Mouse (Mus musculus) stomach, postnatal 0 days (tissue): ENCODE results near the gene Cdc20b. TPM values are rescaled to one million over a fixed set of nuclear protein-coding genes. Genes with fewer than 3 reads are reported as not detected.

Source experiments
- ATAC-seq: fragments of 200-750 bp; cut with Nextera tagmentation; 2 replicates; pipeline ENCODE4 v1.8.0; 2017; ENCODE audit not compliant: low FRiP score, low TSS enrichment
- DNase-seq: peaks from one replicate; pipeline ENCODE4 v3.0.0-alpha.2; 2016; ENCODE audit warnings: low spot score
- H3K27ac ChIP-seq: fragments of 300-500 bp; sonication (generic); replicated peaks from 2 replicates; pipeline ENCODE4 v1.5.1; 2014; ENCODE audit warnings: mild to moderate bottlenecking, control low read depth
- H3K27me3 ChIP-seq: fragments of 300-500 bp; sonication (generic); 2 replicates; pipeline ENCODE4 v1.6.1; 2014; ENCODE audit warnings: low read length; ENCODE audit not compliant: control insufficient read depth, insufficient read depth
- H3K36me3 ChIP-seq: fragments of 300-500 bp; sonication (generic); 2 replicates; pipeline ENCODE4 v1.6.1; 2014; ENCODE audit warnings: low read length, mixed read lengths; ENCODE audit not compliant: control insufficient read depth, insufficient read depth
- H3K4me1 ChIP-seq: fragments of 300-500 bp; sonication (generic); replicated peaks from 2 replicates; pipeline ENCODE4 v1.6.1; 2014; ENCODE audit warnings: antibody characterized with exemption; ENCODE audit not compliant: control insufficient read depth, insufficient read depth
- H3K4me2 ChIP-seq: fragments of 300-500 bp; sonication (generic); replicated peaks from 2 replicates; pipeline ENCODE4 v1.6.1; 2014; ENCODE audit warnings: low read depth, mild to moderate bottlenecking, control low read depth, moderate library complexity
- H3K4me3 ChIP-seq: fragments of 300-500 bp; sonication (generic); 2 replicates; pipeline ENCODE4 v1.5.1; 2014; ENCODE audit warnings: low read depth, low read length, control low read depth
- H3K9ac ChIP-seq: fragments of 300-500 bp; sonication (generic); 2 replicates; pipeline ENCODE4 v1.6.1; 2014; ENCODE audit warnings: mild to moderate bottlenecking, low read length, control low read depth, mixed read lengths
- H3K9me3 ChIP-seq: fragments of 300-500 bp; sonication (generic); 2 replicates; pipeline ENCODE4 v1.6.1; 2016; ENCODE audit warnings: low read length; ENCODE audit not compliant: control insufficient read depth
- CTCF ChIP-seq: IDR thresholded peaks from 2 replicates; pipeline ENCODE4 v1.5.1; 2016; ENCODE audit warnings: antibody characterized with exemption, low read depth, mild to moderate bottlenecking, moderate library complexity
- EP300 ChIP-seq: optimal IDR thresholded peaks from 2 replicates; pipeline ENCODE3; 2016; ENCODE audit warnings: antibody characterized with exemption
- WGBS: fragments of 180-500 bp; shearing (Covaris S2); extraction: QIAGEN DNeasy Blood & Tissue Kit; methylation state at CpG from one replicate; pipeline ENCODE4 v1.1.7; 2014; 5-methylcytosine and 5-hydroxymethylcytosine counted together
- polyA plus RNA-seq: library from polyadenylated mRNA; unstranded; fragments of >200 nt; fragmentation: Nextera tagmentation; extraction: Ambion mirVana; gene quantifications from 2 replicates; pipeline ENCODE4 v1.2.1, GENCODE M21; 2015

The Cdc20b gene
- polyA plus RNA-seq, 1 experiment from 2014 or later = not detected

DNA sequence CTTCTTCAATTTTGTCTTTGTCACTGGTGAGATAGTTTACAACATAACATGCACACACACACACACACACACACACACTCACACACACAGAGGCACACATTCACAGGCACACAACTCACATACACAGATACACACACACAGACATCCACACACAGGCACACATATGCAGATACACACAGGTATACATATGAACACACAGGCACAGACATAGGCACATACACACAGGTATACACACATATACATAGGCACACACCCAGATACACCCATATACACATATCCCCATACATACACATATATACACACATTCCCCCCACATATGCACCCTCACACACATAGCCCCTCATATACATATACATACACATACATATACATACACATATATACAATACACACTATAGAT lies 12.1 kb downstream of the Cdc20b start:
- H3K4me1 ChIP-seq = no peaks in the 10 kb centered on the region
- H3K27me3 ChIP-seq = no peaks in the 10 kb centered on the region
- no peak for TF ChIP-seq CTCF
- no peak for TF ChIP-seq EP300
- no peaks in the 10 kb centered on the region for H3K36me3 ChIP-seq
- no peak for DNase-seq
- peak; percentile 31; the same call in 1 of the 2 replicates for ATAC-seq
- H3K4me3 ChIP-seq = no peak overlapping the region
- no peaks in the 10 kb centered on the region for H3K9me3 ChIP-seq
- H3K4me2 ChIP-seq = peak overlapping the region; percentile 57; the same call in 1 of the 2 replicates
- no peak overlapping the region for H3K27ac ChIP-seq
- no peak overlapping the region for H3K9ac ChIP-seq

DNA sequence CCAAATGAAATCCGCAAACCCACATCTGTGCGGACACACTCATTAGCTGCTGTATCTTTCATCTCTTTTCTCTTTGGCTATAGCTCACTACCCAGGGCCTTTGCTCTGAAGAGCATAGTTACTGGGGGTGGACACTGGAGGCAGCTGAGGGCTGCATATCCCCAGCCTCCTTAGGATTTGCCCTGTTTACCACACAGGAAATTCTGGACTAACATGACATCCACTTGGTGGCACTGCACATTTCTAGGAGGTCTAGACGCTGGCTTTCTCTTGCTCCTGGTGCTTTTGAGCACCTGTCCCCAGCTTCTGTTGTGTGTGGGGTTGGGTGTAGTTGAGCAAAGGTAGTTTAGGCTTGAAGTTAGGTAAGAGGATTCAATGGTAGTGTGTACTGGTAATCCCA lies 12.7 kb downstream of the Cdc20b start:
- no peak overlapping the region for H3K9ac ChIP-seq
- no peak overlapping the region for H3K4me2 ChIP-seq
- WGBS = 63% methylated on average over 3 of the region's 3 CpGs
- no peak for DNase-seq
- H3K27me3 ChIP-seq = no peaks in the 10 kb centered on the region
- H3K9me3 ChIP-seq = no peaks in the 10 kb centered on the region
- TF ChIP-seq EP300 = no peak
- peak; percentile 35; the same call in 1 of the 2 replicates for TF ChIP-seq CTCF
- no peak overlapping the region for H3K27ac ChIP-seq
- no peak for ATAC-seq
- no peak overlapping the region for H3K4me3 ChIP-seq
- H3K36me3 ChIP-seq = no peaks in the 10 kb centered on the region
- no peaks in the 10 kb centered on the region for H3K4me1 ChIP-seq

DNA sequence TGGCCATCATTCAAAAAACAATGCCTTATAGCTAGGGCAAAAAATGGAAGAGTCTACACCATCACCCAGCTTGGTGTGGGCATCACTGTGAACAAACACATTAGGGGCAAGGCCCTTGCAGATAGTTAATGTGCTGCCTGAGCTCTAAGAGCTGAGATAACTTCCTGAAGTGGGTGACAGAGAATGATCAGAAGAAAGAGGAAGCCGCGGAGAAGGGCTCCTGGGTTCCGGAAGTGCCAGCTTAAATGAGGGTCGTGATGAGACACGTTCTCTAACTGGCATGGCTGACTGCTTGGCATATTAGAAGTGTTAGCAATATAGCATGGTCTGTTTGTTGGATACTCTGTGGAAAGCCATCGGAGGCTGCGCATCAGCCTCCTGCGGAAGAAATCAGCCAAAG lies 19.3 kb downstream of the Cdc20b start:
- Histone ChIP-seq H3K36me3 (no peaks in the 10 kb centered on the region), H3K27ac (no peak overlapping the region), H3K9ac (no peak overlapping the region), H3K4me2 (no peak overlapping the region), H3K4me3 (no peak overlapping the region), H3K9me3 (no peaks in the 10 kb centered on the region), H3K4me1 (no peaks in the 10 kb centered on the region), H3K27me3 (no peaks in the 10 kb centered on the region)
- no peak for TF ChIP-seq EP300
- TF ChIP-seq CTCF = no peak
- ATAC-seq (no peak), DNase-seq (no peak)
- whole genome bisulfite sequencing = 93% methylated on average over 8 of the region's 8 CpGs

DNA sequence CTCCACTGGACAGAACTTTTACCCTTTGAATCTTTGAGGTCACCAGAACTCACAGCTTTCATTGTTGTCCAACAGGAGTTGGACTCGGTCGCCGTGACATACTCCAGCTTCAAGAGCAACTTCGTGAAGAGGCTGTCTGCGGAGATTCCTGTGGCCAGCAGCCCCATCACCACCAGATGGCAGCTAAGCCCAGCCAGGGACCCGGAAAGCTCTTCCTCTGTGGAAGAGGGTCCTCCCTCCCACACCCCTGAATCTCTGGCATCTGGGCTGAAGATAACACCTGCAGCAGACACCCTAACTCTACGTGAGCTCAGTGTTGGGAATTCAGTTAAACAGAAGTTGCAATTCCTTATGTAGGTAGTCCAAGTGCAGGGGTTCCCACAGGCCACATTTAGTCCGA lies 20.9 kb downstream of the Cdc20b start:
- H3K9me3 ChIP-seq = no peaks in the 10 kb centered on the region
- no peaks in the 10 kb centered on the region for H3K27me3 ChIP-seq
- WGBS = 39% methylated on average over 8 of the region's 8 CpGs
- no peak overlapping the region for H3K9ac ChIP-seq
- DNase-seq = no peak
- no peak overlapping the region for H3K4me2 ChIP-seq
- no peak overlapping the region for H3K4me3 ChIP-seq
- no peaks in the 10 kb centered on the region for H3K4me1 ChIP-seq
- no peak for ATAC-seq
- no peak for TF ChIP-seq EP300
- peak; percentile 65 for TF ChIP-seq CTCF
- no peak overlapping the region for H3K27ac ChIP-seq
- no peaks in the 10 kb centered on the region for H3K36me3 ChIP-seq

DNA sequence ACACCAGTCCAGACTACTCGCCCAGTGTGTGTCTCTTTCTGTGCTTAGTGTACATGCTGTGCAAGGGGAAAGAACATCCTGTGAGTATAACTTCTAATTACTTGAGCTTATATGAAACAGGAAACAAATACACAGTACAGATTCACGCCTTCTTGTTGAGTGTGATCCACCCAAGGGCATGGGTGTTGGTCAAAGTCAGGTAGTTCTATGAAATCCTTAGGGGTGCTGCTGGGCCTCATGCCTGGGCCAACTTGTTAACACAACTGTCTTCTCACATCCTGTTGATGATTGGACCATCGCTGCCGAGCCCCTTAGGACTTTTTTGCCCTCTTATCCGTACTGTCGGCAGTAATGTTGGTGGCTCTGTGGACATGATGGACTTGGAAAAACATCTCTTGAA lies 26.8 kb downstream of the Cdc20b start:
- Histone ChIP-seq H3K9me3 (no peaks in the 10 kb centered on the region), H3K4me1 (no peaks in the 10 kb centered on the region), H3K27ac (no peak overlapping the region), H3K4me3 (no peak overlapping the region), H3K4me2 (no peak overlapping the region), H3K27me3 (no peaks in the 10 kb centered on the region), H3K9ac (no peak overlapping the region), H3K36me3 (no peaks in the 10 kb centered on the region)
- TF ChIP-seq CTCF (no peak), EP300 (no peak)
- ATAC-seq (no peak), DNase-seq (no peak)
- WGBS = 87% methylated on average over 6 of the region's 6 CpGs

DNA sequence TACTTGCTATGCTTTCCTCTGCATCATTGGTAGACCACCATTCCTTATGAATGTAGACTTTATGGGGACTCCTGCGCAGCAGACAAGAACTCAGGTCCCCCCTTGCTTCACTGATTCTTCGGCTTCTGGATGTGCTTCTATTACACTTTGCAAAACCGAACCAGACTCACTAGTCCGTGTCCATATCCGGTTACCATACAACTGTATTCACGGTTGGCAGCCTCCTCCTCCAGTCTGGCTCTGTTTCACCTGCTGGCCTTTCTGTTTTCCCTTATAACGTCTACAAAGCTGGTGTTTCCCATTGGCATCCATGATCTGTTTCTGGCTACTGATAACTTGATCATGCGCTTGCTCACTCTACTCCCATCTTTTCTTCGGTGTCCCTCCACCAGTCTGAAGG lies 29.6 kb downstream of the Cdc20b start:
- H3K27ac ChIP-seq = no peak overlapping the region
- 82% methylated on average over 9 of the region's 9 CpGs for WGBS
- H3K9ac ChIP-seq = no peak overlapping the region
- H3K9me3 ChIP-seq = no peaks in the 10 kb centered on the region
- no peak for DNase-seq
- no peaks in the 10 kb centered on the region for H3K27me3 ChIP-seq
- H3K4me2 ChIP-seq = no peak overlapping the region
- no peak overlapping the region for H3K4me3 ChIP-seq
- no peaks in the 10 kb centered on the region for H3K4me1 ChIP-seq
- H3K36me3 ChIP-seq = no peaks in the 10 kb centered on the region
- ATAC-seq = no peak
- TF ChIP-seq CTCF (no peak), EP300 (no peak)
